Mouse (Mus musculus) ES-Bruce4 (cell line): Measurements from ENCODE around the gene Khdc1c.

ENCODE experiments used
- CTCF ChIP-seq: IDR thresholded peaks from one replicate; pipeline ENCODE4 v1.8.1; 2011; ENCODE audit warnings: low read depth, low read length
- EP300 ChIP-seq: IDR thresholded peaks from 2 replicates; pipeline ENCODE4 v1.6.1; 2011; ENCODE audit warnings: low read depth, low read length; ENCODE audit not compliant: insufficient read depth

- TF ChIP-seq CTCF, result no peak
- no peak for TF ChIP-seq EP300
Observed at GRCm38 (mm10) chr1:21344253-21344652, 23.9 kb upstream of the Khdc1c start.
